Mouse (Mus musculus): ENCODE measurements around the gene Lama4. TPM values are rescaled to one million over a fixed set of nuclear protein-coding genes. Genes with fewer than 3 reads are reported as not detected.

Lama4 gene
- total RNA-seq (2021): 10 to 100 TPM; 11.4 to 14.5 TPM
- long read RNA-seq, experiment 1, full-length matches to known transcripts: 1 of 3 reads
- long read RNA-seq, experiment 1, partial matches to known transcripts: 2 of 3 reads
- long read RNA-seq, experiment 1, other reads (novel, unspliced or antisense): 0 of 3 reads
- long read RNA-seq, experiment 2, full-length matches to known transcripts: 2 of 3 reads
- long read RNA-seq, experiment 2, partial matches to known transcripts: 0 of 3 reads
- long read RNA-seq, experiment 2, other reads (novel, unspliced or antisense): 1 of 3 reads

DNA sequence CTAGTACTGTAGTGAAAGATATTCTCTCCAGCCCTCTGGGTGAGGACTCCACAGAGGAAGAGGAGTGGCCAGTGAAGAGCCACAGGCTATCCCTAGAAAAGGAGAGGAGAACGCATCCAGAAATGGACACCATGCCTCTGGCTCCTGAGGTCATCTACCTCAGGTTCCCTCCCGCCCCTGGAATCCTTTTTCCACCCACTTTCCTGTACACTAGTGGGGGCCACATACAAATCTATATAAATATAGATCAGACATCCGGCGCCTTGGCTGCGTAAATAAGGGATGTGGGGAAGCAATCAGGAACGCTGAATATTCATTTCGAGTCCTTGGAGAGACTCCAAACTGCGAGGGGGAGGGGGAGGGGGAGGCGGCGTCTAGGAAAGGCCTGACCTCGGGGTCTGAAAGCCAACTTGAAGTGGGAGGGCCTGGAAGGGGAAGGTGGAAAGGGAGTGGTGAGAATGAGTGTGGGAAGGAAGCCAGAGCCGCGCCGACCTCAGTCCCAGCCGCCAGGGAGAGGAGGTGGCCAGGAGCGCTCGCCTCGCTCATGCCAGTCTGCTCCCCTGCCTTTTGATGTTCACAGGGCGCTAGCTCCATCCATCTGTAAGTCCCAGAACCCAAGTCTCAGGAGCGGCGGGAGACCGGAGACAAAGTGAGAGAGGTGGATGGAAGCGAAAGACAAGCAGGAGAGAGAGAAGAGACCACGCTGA is at the start of gene Lama4:
Lama4 (plus strand) TSS at position 441 of the 707 bp plus-strand sequence.
- peak in 1 of 2 experiments; percentile 24 for DNase-seq (ENCODE audit: low spot score in 2 of 2)

DNA sequence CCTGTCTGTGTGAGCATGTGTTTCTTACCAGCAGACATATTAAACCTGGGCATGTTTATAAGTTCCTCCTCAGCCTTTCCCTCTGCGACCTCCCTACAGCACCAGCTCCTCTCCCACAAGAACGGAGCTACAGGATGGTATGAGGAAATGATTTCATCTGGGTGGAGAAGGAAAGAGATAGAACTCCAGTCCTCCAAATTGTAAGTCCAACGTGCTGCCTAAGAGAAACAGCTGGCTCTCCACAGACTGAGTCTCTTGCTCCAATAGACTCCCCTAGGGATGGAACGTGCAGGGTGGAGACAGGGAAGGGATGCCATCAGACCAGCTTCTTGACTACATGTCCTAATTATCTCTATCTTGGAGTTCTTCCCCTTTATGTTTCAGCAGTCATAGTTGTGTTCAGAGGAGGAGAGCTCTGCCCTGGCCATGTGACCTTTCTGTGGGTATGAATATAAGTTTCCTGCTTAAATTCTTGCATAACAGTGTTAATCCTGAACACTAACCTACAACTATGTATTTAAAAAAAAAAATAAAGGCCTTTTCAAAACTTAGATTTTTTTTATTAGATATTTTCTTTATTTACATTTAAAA is 49.2 kb upstream of the Lama4 start:
- no peak for DNase-seq (ENCODE audit: low spot score in 2 of 2)

DNA sequence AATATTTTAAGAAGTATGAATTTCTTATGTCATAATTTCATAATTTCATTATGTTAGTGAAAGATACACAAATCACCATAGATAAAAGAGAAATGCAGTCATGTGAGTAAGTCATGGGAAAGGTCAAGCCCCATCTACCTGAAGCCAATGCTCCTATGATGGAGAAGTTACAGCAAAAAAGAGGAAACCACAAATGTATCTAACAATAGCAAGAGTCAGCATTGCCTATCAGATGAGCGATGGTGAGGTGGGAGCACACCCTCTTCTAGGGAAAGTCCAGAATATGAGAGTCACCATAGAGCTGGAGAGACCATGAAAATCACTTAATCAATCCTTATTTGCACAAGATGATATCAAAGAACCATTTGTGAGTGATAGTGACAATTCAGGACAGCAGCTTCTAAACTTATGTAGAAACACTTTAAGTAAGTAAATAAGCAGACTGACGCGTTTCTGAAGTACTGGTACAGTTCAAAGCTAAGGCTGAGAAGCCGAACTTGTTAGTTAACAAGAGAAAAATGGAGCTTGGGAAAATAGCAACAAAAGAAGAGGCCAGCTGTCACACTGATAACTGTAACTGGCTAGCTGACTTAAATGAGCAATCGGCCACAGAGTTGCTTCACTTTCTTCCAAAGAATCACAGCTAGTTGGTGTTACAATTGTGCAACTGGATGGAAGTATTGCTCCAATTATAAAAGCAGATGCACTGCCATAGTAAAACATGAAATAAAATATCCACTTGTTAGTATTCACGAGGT is 36.2 kb upstream of the Lama4 start:
- DNase-seq (ENCODE audit: low spot score in 2 of 2): no peak

DNA sequence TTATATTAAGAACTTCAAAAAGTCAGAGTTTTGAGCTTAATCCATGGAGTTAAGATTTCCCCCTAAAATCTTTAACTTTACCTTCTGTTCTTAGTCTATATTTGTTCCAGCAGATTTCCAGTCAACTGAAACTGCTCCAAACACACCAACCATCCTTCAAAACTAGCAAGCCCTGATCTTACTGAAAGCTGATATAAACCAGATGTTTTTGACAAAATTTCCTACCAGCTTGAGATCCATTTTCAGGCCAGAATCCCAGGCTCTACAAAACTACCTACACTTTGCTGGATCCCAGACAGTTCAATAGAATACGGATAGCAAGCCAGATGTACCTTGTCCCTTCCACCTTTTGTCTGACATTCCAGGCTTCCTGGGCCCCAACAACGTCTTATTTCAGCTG is 20.6 kb upstream of the Lama4 start:
- no peak for DNase-seq (ENCODE audit: low spot score in 2 of 2)

DNA sequence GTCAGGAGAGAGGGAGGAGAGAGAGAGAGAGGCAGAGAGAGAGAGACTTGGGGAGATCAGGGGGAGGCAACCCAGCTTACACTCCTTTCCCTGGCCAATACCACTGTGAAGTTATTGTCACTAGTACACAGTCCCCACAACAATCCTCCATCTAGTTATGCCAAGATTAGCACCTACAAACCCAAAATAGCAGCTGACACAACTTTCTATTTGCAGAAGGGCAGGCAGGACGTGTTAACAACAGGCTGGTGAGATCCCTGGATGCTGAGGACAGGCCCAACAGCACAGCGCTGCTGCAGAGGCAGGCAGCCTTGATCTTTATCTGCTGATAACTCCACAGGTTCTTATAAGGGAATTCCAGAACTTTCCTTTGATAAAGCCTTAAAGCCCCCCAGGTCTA is 3.4 kb upstream of the Lama4 start:
- no peak for DNase-seq (ENCODE audit: low spot score in 2 of 2)

DNA sequence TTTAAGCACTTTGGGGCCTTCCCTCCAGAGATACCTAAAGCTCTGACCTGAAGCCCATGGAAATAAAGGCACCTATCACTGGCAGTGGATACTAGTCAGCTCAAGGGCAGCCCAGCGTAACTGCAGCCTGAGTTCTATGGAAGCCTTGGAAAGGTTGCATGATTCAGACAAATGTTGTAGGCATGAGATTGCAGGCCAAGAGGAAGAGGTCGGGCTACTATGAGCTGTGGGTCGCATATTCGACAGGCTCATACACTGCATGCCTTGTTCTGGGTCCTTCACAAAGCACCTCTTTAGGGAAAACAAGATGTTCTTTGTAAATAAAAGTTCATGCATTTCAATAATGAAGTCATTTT is 618 bp upstream of the Lama4 start:
- no peak for DNase-seq (ENCODE audit: low spot score in 2 of 2)

DNA sequence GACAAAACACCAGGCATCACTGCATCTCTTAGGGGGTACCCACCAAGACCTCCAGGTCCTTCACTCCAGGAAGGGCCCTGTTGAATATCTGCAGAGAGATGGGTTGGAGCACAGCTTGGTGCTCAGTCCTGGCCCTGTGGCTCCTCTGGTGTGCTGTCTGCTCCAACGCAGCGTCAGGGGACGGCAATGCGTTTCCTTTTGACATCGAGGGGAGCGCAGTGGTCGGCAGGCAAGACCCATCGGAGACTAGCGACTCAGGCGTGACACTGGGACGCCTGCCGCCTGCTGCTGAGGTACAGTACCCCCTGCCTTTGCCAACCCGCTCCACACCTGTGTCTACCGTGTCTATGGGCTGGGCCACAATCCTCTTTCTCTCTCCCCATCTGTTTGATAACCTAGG is 542 bp downstream of the Lama4 start:
- no peak for DNase-seq (ENCODE audit: low spot score in 2 of 2)

DNA sequence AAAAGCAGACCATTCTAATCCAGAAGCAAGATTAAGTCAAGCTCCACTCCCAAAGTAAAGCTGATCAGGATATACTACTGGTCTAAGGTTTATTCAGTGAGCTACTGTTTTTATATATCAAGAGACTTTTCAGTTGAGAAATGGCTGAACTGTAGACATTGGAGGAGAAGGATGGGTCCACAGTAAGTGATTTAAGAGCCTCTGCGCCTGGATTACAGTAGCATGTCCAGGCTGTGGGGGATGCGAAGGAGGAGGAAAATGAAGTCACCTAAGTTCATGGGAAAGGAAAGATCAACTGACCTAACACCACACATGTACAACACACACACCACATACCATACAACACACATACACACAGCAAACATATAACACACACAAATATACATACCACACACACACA is 1.3 kb downstream of the Lama4 start:
- no peak for DNase-seq (ENCODE audit: low spot score in 2 of 2)

DNA sequence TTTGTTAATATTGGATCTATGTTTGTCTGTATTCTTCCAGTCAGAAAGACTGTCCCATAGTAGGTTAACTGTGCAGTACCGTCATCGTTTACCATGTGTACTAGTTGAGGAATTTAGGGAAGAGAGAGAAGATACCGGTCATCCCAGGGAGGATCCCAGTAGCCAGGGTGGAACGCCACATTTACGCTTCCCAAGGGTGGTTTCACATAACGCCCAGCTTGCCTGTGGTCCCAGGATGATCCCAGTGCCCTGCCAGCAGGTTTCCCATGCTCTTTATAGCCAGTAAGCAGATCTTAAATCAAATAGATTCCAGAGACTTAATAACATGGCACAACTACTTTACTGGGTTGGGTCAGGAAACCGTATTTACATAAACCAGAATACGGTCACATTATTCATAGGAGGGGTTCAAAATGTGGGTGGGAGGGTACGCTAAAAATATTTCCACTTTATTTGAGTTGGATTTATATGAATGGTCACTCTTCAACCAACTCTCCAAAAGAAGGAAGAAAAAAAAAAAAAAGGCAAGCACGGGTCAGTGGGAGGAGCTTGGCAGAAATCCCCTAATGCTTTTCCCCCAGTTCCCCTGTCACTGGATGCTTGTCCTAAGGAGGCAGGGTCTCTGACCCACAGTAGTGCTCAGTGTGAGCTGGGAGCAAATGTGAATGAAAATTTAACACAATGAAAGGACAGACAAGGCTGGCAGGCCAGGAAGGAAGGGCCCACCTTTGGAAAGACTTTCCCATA is 3.2 kb downstream of the Lama4 start:
- no peak for DNase-seq (ENCODE audit: low spot score in 2 of 2)

DNA sequence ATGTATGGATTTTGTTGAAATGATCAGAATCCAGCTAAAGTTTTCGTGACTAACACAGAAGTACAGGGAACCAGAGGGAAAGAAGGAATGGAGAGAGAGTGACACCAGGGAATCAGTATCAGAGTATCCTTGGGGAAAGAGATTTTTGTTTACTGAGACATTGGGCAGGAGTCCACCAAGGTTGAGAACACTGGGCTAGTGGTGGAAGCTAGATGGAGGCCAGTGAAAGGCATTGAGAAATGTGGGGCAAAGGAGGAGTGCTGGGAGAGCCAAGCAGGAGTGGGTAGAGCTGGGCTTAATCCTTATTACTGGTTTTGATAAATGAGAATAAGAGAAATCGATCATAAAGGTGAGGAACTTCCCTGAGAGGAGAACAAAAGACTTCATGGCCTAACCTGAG is 4.2 kb downstream of the Lama4 start:
- DNase-seq (ENCODE audit: low spot score in 2 of 2): no peak

DNA sequence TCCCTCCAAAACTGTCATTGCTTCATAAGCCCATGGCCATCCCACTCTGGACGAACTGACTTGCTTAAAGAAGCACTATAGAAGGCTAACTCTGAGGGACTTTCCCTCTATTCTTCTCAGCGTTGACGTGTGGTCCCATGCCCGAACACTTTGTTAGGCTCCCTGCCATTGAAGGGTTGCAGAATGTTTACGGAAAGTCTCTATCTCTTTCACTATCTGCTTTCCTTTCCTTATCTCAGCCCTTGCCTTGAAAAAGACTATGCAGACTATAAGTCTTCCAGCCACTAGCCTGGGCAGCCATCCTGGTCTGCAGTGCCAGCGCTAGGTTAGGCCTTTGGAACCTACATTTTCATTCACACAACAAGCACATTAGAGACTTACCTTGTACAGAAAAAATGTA is 4.7 kb downstream of the Lama4 start:
- no peak for DNase-seq (ENCODE audit: low spot score in 2 of 2)

DNA sequence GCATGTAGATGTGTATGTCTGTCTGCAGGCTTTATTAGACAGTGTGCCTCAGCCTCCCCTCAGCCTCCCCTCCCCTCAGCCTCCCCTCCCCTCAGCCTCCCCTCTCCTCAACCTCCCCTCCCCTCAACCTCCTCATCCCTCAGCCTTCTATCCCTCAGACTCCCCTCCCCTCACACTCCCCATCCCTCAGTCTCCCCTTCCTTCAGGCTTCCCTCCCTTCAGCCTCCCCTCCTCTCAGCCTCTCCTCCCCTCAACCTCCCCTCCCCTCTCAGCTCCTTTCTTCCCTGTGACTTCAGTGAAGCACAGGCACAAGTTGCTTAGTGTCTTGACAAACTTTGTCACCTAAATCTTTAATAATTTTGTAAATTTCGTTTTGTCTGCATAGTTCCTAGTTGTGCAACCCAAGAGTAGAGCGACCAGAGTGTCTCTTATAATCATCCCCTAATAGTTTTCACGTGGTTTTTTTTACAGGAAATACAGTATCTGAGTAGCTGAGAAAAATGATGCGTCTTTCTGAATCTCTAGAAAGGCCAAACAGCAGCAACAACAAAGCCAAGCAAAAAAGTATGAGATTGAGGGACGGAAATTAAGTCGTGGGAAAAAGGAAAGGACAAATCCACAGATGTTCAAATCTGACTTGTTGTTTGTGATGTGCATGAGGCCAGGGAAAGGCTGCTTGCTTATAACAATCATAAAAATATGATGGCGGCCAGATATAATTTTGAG is 7.1 kb downstream of the Lama4 start:
- no peak for DNase-seq (ENCODE audit: low spot score in 2 of 2)

DNA sequence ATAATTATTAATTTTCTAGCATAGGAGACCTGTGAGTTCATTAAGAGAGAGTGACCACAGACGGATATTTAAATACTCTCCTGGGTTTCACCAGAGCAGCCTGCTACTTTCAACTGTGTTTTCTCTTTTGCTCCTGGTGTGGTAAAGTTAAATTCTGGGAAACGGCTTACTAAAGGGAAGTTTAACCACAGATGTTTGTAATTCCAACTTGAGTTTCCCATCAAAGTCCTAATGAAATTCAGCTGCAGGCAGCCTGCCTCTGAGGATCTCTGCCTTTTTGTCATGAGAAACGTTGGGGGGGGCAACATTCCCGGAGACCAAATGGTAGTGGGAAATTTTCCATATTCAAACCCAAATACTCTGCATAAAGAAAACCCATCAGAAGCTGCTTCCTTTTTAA is 7.7 kb downstream of the Lama4 start:
- DNase-seq (ENCODE audit: low spot score in 2 of 2): no peak

DNA sequence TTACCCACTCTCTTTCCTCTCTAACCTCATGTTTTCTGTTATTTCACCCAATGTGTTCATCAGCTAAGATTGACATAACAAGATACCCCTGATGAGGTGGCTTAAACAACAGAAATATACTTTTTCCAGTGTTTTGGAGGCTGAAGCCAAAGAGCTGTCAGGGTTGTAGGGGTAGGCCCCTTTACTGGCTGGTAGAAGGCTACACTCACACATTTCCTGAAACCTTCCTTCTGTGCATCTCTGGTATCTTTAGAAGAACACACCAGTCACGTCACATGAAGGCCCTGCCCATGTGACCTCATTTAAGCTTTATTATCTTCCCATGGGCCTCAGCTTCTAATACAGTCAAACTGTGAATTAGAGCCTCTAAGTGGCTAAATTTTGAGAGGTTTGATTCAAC is 12.9 kb downstream of the Lama4 start:
- DNase-seq (ENCODE audit: low spot score in 2 of 2): no peak

DNA sequence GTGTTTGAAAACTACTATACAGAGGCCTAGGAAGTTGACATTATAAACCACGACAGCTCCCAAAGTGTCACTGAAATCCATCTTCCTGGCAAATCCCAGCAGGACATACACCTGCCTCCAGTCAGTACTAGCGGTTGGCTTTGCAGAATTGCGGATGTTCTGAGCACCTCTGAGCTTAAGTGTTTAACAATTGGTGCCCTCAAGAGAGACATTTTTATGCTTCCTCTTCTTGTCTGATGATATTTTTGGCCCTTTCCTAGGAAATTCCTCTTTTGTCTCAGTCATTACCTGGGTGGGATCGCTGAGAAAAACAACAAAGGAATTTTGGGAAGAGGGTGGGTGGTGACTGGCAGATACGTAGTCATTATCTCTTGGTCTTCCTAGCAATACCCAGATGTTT is 14.4 kb downstream of the Lama4 start:
- no peak for DNase-seq (ENCODE audit: low spot score in 2 of 2)

DNA sequence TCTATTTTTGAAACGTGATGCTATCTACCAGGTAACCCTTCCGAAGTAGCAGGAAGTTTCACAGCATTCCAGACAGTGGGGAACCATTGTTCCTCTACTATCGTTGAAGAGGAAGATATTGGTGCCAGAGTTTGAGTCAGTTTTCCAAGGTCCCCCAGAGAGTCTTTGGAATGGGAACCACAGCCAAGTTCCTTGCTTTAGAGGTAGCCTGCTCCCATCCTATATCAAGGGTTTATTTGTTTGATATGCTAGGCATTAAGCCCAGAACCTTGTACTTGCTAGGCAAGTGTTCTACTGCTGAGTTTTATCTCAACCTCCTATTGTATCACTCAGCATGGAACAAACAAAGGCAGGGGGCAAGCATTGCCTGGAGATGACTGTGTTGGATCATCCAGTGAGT is 15.7 kb downstream of the Lama4 start:
- DNase-seq (ENCODE audit: low spot score in 2 of 2): no peak

DNA sequence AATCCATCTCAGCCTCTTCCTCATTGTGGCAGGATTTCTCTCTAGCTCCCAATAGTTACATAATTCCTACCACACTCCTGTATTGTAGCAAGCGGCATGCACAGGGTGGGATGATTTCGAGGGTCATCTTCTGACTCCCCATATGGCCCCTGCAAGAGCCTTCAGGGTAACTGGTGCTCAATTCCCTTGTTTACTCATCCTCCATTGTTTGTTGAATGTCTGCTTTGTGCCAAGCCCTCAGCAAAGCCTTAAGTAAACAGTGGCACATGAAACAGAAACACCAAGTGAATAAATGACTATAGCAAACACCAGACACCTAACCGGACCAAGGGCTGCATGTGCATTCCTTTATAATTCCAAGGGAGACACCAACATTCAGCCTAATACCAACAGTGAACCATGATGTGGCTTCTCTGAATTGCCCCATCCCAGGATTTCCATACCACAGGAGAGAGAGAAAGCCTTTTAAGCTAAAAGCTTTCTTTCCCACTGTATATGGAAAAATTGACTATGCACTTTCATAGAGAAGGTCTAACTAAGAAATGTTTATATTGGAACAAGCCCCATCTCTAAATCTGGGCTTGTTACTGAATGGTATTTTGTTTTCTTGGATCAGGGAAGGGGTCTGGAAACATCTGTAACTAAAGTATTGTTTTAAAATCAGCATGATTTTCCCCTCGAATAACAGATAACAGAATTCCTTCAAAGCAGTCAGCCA is 19.2 kb downstream of the Lama4 start:
- DNase-seq (ENCODE audit: low spot score in 2 of 2): no peak

DNA sequence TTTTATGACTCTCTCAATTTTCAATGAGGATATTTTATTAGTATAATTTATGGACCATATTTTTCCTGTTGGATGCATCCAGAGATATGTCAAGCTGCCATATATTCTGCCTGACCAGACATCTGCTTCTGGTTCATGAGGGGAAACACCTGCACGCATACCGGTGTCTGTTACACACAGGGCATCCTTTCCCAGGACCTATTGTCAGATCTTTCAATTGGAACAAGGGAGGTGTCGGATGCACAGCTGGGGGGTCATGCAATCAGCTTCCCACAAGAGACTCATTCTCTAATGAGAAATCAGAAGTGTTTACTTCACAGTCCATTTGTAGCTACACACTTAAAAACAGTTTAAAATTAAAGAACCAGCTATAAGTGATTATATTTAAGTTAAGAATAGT is 20.7 kb downstream of the Lama4 start:
- no peak for DNase-seq (ENCODE audit: low spot score in 2 of 2)

DNA sequence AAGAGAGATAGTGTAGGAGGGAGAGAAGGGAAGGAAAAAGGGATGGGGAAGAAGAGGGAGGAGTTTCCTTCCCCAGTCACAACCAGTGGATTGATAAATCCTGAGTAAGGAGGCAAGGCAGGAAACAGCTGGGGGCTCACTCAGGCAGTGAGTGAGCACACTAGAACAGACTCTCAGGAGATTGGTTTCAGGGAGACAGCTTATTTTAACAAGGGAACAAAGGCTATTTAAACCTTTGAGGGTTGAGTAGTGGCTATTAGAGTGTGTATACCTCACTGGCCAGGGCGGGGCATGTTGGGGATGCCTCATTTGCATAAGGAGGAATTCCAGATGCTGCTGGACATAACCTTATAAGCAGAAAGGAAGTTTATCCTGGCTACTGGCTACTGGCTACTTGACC is 27.5 kb downstream of the Lama4 start:
- no peak for DNase-seq (ENCODE audit: low spot score in 2 of 2)

Data from layer of hippocampus, postnatal 14 days (tissue).